Mouse (Mus musculus) cerebellum, adult 2 months (tissue): ENCODE data around the gene Larp4b. TPM values are rescaled to one million over a fixed set of nuclear protein-coding genes. Genes with fewer than 3 reads are reported as not detected.

Experiments used
- DNase-seq, 2 experiments: peaks; one replicate each; pipeline ENCODE4 v3.0.0; 2021
- H3K27ac ChIP-seq: fragments of 200-500 bp; 2 replicates; pipeline ENCODE4 v1.5.1; 2012; ENCODE audit warnings: low read length, control low read depth, inconsistent platforms; ENCODE audit not compliant: insufficient read depth
- H3K27me3 ChIP-seq: fragments of 200-500 bp; 2 replicates; pipeline ENCODE4 v1.6.1; 2012; ENCODE audit warnings: inconsistent platforms, mild to moderate bottlenecking, low read length, moderate library complexity; ENCODE audit not compliant: control insufficient read depth, insufficient read depth
- H3K4me1 ChIP-seq: fragments of 200-500 bp; 2 replicates; pipeline ENCODE4 v1.6.1; 2011; ENCODE audit warnings: low read length; ENCODE audit not compliant: control insufficient read depth, insufficient read depth
- H3K4me3 ChIP-seq: fragments of 200-500 bp; replicated peaks from 2 replicates; pipeline ENCODE3; 2011; ENCODE audit warnings: mild to moderate bottlenecking, low read depth, low read length, control low read depth; ENCODE audit not compliant: insufficient read depth
- CTCF ChIP-seq: fragments of 200-500 bp; IDR thresholded peaks from 2 replicates; pipeline ENCODE4 v1.5.1; 2011; ENCODE audit warnings: low read depth, mild to moderate bottlenecking, control low read depth, low read length, moderate library complexity, borderline replicate concordance; ENCODE audit not compliant: insufficient read depth
- POLR2A ChIP-seq: fragments of 200-500 bp; IDR thresholded peaks from 2 replicates; pipeline ENCODE4 v1.6.1; 2011; ENCODE audit warnings: low read length, control low read depth, borderline replicate concordance; ENCODE audit not compliant: insufficient read depth
- WGBS: fragments of 180-500 bp; shearing (Covaris S2); methylation state at CpG from one replicate; pipeline ENCODE4 v1.1.7; 2018; 5-methylcytosine and 5-hydroxymethylcytosine counted together
- polyA plus RNA-seq: library from polyadenylated mRNA; depleted of rRNA; stranded (reverse); fragments of >200 nt; gene quantifications from 2 replicates; pipeline ENCODE4 v1.2.3, GENCODE M21; 2012; rRNA removed

Larp4b gene
- polyA plus RNA-seq, 1 experiment = 35.4 TPM

DNA sequence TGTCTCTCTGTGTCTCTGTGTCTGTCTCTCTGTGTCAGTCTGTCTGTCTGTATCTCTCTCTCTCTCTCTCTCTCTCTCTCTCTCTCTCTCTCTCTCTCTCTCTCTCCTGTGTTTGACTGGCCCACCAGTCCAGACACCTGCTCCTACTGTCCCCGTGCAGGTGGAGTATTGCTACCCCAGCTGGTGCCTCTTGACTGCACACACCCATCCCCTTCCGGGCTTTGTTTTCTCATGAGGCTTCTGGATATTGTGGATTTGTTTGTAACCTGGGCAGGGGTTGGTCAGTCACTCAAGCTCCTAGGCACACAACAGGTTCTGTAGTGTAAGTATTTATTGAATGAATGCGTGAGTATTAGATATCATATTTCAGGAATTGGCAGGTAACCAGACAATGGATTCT, 104.4 kb downstream of the Larp4b start:
- TF ChIP-seq POLR2A = no peak
- TF ChIP-seq CTCF = no peak
- Histone ChIP-seq H3K27me3 (no peaks in the 10 kb centered on the region), H3K27ac (no peak overlapping the region), H3K4me1 (0 out of 2 replicates have a peak, but pooled peaks cover 3% of the 10 kb centered on the region), H3K4me3 (no peak overlapping the region)
- DNase-seq = no peak
- WGBS = 67% methylated on average over 3 of the region's 3 CpGs

DNA sequence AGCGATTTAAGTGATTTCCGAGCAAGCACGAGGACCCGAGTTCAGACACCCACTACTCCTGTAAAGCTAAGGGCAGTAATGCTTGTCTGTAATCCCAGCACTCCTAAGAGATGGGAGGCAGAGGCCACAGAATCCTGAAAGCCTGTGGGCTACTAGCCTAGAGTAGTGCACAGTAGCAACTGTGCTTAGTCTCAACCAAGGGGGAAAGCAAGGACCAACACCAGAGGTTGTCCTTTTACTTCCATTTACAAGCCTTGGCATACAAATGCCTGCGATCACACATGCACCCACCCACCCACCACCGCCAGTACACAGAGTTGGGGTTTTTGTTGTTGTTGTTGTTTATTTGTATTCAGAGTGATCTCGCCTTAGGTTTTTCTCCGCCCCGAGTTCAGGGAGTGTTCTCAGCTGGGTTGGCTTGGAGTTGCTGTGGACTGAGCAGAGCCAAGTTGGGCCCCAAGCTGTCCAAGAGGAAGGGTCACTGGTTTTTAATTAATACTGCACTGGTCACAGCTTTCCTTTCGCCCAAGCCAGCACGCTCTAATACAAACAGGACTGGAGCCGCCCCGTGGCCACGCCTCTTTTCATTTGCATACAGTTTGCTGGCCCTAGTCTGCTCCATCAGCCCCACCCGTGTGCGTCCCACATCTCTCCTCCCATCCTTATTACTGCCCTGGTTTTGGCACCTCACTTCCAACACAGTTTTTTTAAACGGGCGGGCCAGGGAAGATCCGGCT, 105.2 kb downstream of the Larp4b start:
- H3K27ac ChIP-seq = no peak overlapping the region
- H3K4me1 ChIP-seq = 0 out of 2 replicates have a peak, but pooled peaks cover 3% of the 10 kb centered on the region
- no peak for TF ChIP-seq CTCF
- no peak for TF ChIP-seq POLR2A
- H3K27me3 ChIP-seq = no peaks in the 10 kb centered on the region
- H3K4me3 ChIP-seq = no peak overlapping the region
- DNase-seq = no peak
- 24% methylated on average over 19 of the region's 19 CpGs for WGBS

DNA sequence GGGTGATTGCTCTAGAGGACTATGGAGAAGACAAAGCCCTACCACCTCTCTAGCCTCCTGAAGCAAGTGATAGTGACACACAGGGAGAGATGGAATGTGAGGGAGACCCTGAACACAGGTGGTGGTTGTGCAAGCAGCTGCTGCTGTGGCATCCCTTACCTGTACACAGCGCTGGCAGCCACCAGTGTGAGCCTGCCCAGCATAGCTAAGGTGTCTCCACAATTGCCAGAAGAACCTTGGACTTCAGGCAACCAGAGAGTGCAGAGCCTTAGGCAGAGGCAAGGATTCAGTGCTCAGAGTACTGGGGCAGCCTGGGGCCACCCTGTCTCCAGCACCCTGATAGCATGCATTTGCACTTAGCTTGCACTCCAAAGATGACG, 105.8 kb downstream of the Larp4b start:
- H3K4me1 ChIP-seq = 0 out of 2 replicates have a peak, but pooled peaks cover 3% of the 10 kb centered on the region
- no peak for DNase-seq
- TF ChIP-seq POLR2A (no peak), CTCF (no peak)

DNA sequence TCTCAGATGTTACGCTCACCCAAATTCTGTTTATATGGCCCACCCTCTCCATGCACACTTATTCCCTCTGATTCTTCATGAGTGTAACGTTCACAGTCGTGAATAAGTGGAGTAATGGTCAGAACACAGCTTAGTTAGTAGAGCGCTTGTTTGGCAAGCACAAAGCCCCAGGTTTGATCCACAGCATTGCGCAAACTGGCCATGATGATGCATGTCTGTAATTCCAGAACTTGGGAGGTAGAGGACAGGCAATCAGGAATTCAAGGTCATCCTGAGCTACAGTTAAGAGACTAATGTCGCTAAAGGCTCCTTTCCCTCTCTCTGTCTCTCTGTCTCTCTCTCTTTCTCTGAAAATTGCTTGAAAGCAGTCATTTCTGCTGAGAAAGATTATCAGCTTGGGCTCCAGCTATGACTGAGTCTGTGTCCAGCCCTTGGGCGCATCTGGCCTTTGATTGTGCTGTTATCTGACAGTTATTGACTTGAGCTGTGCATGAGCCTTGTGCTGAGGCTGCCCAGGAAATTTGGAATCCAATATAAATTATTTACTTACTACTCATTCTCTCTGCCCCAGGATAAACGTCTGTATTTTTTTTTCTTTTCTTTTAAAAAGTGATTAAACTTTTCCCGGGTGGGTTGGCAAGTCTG, 129.2 kb downstream of the Larp4b start:
- DNase-seq = no peak
- 83% methylated on average over 9 of the region's 9 CpGs for WGBS
- TF ChIP-seq POLR2A (no peak), CTCF (no peak)
- Histone ChIP-seq H3K4me1 (no peaks in the 10 kb centered on the region), H3K27ac (no peak overlapping the region), H3K27me3 (no peaks in the 10 kb centered on the region), H3K4me3 (no peak overlapping the region)

More for the DNA sequence above, 105.8 kb downstream of the Larp4b start:
- H3K4me3 ChIP-seq = no peak overlapping the region
- 54% methylated on average over 2 of the region's 2 CpGs for WGBS
- H3K27me3 ChIP-seq = no peaks in the 10 kb centered on the region
- H3K27ac ChIP-seq = no peak overlapping the region

Other genes starting within 250 kb of the Larp4b start
- gene Wdr37, start 222.0 kb upstream of the Larp4b start, polyA plus RNA-seq = 61.2 and 62.4 TPM in 2 replicates
- 47.4 and 51.1 TPM in 2 replicates for gene Idi1, start 208.4 kb upstream of the Larp4b start, polyA plus RNA-seq
- gene Gm9745, start 145.7 kb upstream of the Larp4b start, polyA plus RNA-seq = not detected in 2 replicates
- not detected in 2 replicates for gene Idi2, start 141.0 kb upstream of the Larp4b start, polyA plus RNA-seq
- 24.1 and 24.9 TPM in 2 replicates for gene Gtpbp4, start 97.8 kb upstream of the Larp4b start, polyA plus RNA-seq
- gene Dip2c, start 182.6 kb downstream of the Larp4b start, polyA plus RNA-seq = 22.8 and 23.1 TPM in 2 replicates